Mouse (Mus musculus) bone marrow macrophage, adult 2 months (primary cell): Measurements from ENCODE around the gene Bex1.

ENCODE experiments used
- CTCF ChIP-seq: IDR thresholded peaks from 2 replicates; pipeline ENCODE4 v1.5.1; 2012; ENCODE audit warnings: low read depth, mild to moderate bottlenecking, low read length, moderate library complexity
- POLR2A ChIP-seq: IDR thresholded peaks from 2 replicates; pipeline ENCODE4 v1.6.1; 2012; ENCODE audit warnings: mild to moderate bottlenecking, low read depth, low read length, borderline replicate concordance

DNA sequence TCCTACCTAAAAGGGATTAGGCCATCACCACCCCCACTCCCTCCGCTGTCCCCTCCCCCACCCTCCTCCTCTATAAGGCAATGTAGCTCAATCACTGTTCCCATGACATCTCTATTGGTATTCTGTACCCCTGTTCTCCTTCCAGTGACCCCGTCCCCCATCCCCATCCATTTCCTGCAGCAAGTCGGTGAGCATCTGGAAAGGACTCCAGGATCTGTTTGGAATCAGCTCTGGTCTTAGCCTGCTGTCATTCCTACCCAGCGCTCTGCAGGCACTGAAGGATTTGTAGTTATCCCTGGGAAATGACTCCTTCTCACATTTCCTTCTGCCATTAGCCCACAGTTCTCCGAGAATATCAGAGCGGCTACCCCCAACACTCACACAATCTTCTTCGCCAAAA is 12.1 kb downstream of the Bex1 start:
- TF ChIP-seq POLR2A (no peak), CTCF (no peak)
